Mouse (Mus musculus): ENCODE measurements around the gene Cryzl2.

- TF ChIP-seq POLR2A (IDR thresholded peaks at IDR 0.05; ENCODE audit: extremely low read depth, insufficient read depth, low read length), result no peak
- TF ChIP-seq CTCF (IDR thresholded peaks at IDR 0.05; ENCODE audit: extremely low read depth, insufficient read depth, low read length), result no peak
Measured at GRCm38 (mm10) chr1:157513559-157513958, 55.2 kb downstream of the Cryzl2 start.

Data from cortical plate, adult 2 months (tissue).